Mouse (Mus musculus) kidney, adult 2 months (tissue): ENCODE data around the gene Blmh. TPM values are rescaled to one million over a fixed set of nuclear protein-coding genes. Genes with fewer than 3 reads are reported as not detected.
"Not testable (repeated sequence)": the region's sequence is repeated elsewhere in the genome, so short reads cannot be mapped to it uniquely, and the experiment has no call there.

Source experiments
- DNase-seq: peaks from one replicate; pipeline ENCODE4 v3.0.0; 2021
- H3K27ac ChIP-seq: fragments of 200-500 bp; 2 replicates; pipeline ENCODE4 v1.5.1; 2012; ENCODE audit warnings: low read depth, low read length, control low read depth, inconsistent platforms; ENCODE audit not compliant: insufficient read depth
- H3K27me3 ChIP-seq: fragments of 200-500 bp; replicated peaks from 2 replicates; pipeline ENCODE4 v1.6.1; 2012; ENCODE audit warnings: mild to moderate bottlenecking, moderate library complexity, low read length, inconsistent platforms; ENCODE audit not compliant: control insufficient read depth, insufficient read depth
- H3K36me3 ChIP-seq: fragments of 200-500 bp; 2 replicates; pipeline ENCODE4 v1.6.1; 2012; ENCODE audit warnings: mild to moderate bottlenecking, moderate library complexity, low read length, inconsistent platforms; ENCODE audit not compliant: control insufficient read depth, insufficient read depth
- H3K4me1 ChIP-seq: fragments of 200-500 bp; 2 replicates; pipeline ENCODE4 v1.6.1; 2011; ENCODE audit warnings: low read length; ENCODE audit not compliant: control insufficient read depth, insufficient read depth
- H3K4me3 ChIP-seq: fragments of 200-500 bp; 2 replicates; pipeline ENCODE4 v1.5.1; 2011; ENCODE audit warnings: mild to moderate bottlenecking, low read depth, low read length, control low read depth; ENCODE audit not compliant: insufficient read depth
- CTCF ChIP-seq: fragments of 200-500 bp; conservative IDR thresholded peaks from 2 replicates; pipeline ENCODE4 v1.5.1; 2011; ENCODE audit warnings: low read depth, mild to moderate bottlenecking, control low read depth, low read length, moderate library complexity, mixed read lengths; ENCODE audit not compliant: insufficient read depth, insufficient read length
- POLR2A ChIP-seq: fragments of 200-500 bp; IDR thresholded peaks from one replicate; pipeline ENCODE4 v1.6.1; 2011; ENCODE audit warnings: low read depth, low read length, control low read depth
- WGBS: fragments of 180-500 bp; shearing (Covaris S2); methylation state at CpG from one replicate; pipeline ENCODE4 v1.1.7; 2018; 5-methylcytosine and 5-hydroxymethylcytosine counted together
- polyA plus RNA-seq: library from polyadenylated mRNA; depleted of rRNA; stranded (reverse); fragments of >200 nt; gene quantifications from 2 replicates; pipeline ENCODE4 v1.2.3, GENCODE M21; 2012

Gene Blmh
- polyA plus RNA-seq, 1 experiment: 27.8 TPM

DNA sequence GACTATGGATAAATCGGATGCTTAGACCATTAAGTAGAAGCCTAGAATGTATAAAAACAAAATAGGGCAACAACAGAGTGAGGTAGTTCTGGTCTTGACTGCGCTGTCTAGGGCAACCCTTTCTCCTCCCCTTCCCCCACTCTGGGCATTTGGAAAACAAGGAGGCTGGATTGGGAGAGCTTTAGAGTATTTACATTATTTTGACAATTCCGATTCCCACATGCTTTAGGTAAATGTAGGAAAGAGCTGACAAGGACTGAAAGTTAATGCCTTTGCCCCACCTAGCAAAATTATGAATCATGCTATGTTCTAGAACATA is 7.4 kb upstream of the Blmh start:
- Histone ChIP-seq H3K4me1 (peaks cover 10% of the 10 kb centered on the region), H3K4me3 (no peak overlapping the region), H3K27ac (no peak overlapping the region), H3K27me3 (no peaks in the 10 kb centered on the region), H3K36me3 (no peaks in the 10 kb centered on the region)
- TF ChIP-seq CTCF: no peak
- no peak for TF ChIP-seq POLR2A
- WGBS: 63% methylated on average over 3 of the region's 3 CpGs
- DNase-seq: no peak

DNA sequence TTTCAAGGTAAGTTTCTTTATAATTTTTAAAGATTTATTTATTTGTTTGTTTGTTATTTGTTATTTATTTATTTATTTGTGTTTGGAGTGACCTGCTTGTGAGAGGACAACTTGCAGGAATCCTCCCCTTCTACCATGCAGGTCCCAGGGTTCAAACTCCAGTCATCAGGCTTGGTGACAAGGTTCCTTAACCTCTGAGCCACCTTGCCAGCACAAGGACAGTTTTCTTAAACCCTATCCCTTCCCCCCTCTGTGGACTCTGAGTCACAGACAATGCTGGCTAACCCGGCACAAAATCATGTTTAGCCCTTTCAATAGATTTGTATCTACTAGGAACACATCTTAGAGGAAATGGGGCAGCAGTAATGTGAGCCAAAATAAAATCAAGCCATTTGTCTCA is 4.0 kb upstream of the Blmh start:
- H3K27ac ChIP-seq: no peak overlapping the region
- 38% methylated on average over 1 of the region's 1 CpGs for WGBS
- H3K27me3 ChIP-seq: no peaks in the 10 kb centered on the region
- no peaks in the 10 kb centered on the region for H3K36me3 ChIP-seq
- H3K4me1 ChIP-seq: peaks cover 3% of the 10 kb centered on the region; the same call in 1 of the 2 replicates
- DNase-seq: peak; percentile 62
- TF ChIP-seq POLR2A (no peak), CTCF (no peak)
- no peak overlapping the region for H3K4me3 ChIP-seq

DNA sequence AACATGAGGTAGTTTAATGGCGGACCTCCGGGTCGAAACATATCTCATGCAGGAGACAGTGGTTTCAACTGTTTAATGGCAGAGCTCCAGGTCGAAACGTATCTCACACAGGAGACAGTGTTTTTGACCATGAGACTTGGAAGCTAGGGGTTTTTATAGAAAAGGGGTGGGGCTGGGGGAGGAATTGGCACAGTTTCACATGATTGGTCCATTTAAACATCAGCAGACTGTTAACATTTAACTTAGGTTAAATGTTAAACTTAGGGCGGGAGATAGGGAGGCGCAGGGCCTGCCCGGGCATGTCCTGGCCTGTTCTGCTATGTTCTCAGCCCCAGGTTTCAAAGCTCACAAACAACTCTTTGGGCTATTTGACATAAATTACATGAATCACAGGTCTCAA is 4.0 kb downstream of the Blmh start:
- not testable (repeated sequence) for H3K36me3 ChIP-seq, H3K4me1 ChIP-seq, H3K4me3 ChIP-seq, H3K27me3 ChIP-seq
- WGBS: 39% methylated on average over 8 of the region's 8 CpGs
- DNase-seq: peak; percentile 86
- peak overlapping the region; percentile 50; the same call in 1 of the 2 replicates for H3K27ac ChIP-seq

DNA sequence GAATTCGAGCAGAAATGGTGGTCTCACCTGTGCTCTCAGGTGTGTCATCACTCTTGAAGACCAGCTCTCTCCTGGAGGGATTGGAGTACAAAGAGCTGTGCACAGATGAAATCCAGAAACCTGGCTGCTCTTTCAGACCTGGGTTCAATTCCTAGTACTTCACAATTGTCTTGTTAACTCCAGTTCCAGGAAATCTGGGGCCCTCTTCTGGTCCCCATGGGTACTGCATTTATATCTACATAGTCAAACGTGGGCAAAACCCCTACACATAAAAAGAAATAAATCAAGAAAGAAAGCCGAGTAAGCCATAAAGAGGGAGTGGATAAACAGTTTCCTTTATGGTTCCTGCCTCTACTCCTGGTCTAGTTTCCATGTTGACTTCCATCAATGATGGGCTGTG is 8.6 kb downstream of the Blmh start:
- WGBS: 58% methylated on average over 3 of the region's 3 CpGs
- H3K4me1 ChIP-seq: peaks cover 4% of the 10 kb centered on the region; the same call in 1 of the 2 replicates
- H3K4me3 ChIP-seq: no peak overlapping the region
- no peak for DNase-seq
- H3K27me3 ChIP-seq: no peaks in the 10 kb centered on the region
- TF ChIP-seq CTCF (no peak), POLR2A (no peak)
- H3K27ac ChIP-seq: no peak overlapping the region
- no peaks in the 10 kb centered on the region for H3K36me3 ChIP-seq

DNA sequence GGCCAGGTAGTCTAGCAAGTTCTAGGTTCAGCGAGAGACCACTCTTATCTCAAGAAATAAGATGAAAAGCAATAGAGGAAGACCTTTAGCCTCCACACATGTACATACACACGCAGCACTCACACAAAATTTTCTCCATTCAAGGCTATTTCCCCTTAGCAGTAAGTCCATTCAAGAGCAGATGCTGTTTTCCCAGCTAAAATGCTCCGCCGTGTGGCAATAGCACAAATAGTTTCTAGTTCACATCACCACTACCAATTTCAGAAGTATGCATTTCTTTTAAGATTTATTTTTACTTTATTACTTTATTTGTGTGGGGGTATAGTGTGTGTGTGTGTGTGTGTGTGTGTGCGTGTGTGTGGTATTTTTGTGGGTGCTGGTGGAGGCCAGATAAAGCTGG is 12.0 kb downstream of the Blmh start:
- DNase-seq: no peak
- no peak overlapping the region for H3K27ac ChIP-seq
- H3K4me1 ChIP-seq: peaks cover 2% of the 10 kb centered on the region; the same call in 1 of the 2 replicates
- H3K36me3 ChIP-seq: no peaks in the 10 kb centered on the region
- TF ChIP-seq POLR2A (no peak), CTCF (no peak)
- WGBS: 68% methylated on average over 5 of the region's 5 CpGs
- no peak overlapping the region for H3K4me3 ChIP-seq
- H3K27me3 ChIP-seq: no peaks in the 10 kb centered on the region

DNA sequence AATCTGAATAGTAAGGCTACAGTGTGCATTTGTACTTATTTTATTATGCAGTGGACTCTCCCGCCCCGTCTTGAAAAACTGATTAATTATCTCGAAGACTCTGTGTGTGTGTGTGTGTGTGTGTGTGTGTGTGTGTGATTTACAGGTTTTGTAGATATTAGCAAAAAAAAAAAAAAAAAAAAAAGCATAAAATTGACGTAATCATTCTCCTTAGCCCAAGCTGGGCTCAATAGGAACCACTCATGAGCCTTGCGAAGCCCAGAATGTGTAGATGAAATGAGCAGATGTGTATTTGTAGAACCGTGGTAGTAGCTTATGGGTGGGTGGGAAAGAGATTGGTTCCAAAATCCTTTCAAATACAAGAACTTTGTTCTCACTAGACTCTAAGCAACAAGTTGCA is 20.2 kb downstream of the Blmh start:
- Histone ChIP-seq H3K4me3 (no peak overlapping the region), H3K4me1 (peaks cover 8% of the 10 kb centered on the region; the same call in 1 of the 2 replicates), H3K36me3 (no peaks in the 10 kb centered on the region), H3K27ac (peak overlapping the region; percentile 94), H3K27me3 (no peaks in the 10 kb centered on the region)
- TF ChIP-seq POLR2A (no peak), CTCF (no peak)
- no peak for DNase-seq
- WGBS: 71% methylated on average over 6 of the region's 6 CpGs

DNA sequence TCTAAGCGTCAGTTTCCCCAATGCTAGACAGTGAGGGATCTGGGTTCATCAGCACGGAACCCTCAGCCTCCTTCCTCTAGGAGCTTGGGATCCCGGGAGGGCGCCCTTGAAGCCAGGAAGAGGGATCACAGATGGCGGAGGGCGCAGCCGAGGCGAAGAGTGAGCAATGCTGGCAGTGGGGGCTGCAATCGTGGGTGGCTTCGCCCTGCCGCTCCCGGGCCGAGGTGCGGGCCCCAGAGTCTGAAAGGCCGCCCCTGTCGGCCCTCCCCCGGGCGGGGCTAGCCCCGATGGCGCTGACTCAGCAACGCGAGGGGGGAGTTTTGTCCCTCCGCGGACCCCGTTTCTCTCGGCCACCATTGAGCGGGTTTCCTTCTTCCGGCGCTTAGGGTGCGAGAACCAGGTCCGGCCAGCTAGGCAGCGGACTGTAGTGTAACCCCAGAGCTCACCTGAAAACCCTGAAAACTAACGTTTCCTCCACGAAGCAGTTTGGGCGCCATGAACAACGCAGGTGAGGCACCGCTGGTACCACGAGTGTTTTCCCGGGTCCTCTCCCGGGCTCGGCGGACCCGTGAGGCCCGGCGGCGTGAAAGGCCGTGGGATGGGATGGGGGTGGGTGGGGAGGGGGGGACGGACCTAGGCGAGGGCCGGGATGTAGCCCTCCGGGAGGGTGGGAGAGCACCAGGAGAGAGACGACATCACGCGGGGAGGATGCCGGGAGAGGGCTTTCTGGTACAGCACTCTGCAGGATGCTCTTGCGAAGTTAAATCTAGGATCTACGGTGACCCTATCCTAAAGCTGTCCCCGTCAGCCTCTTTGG is 21.0 kb downstream of the Blmh start:
- DNase-seq: peak; percentile 96
- H3K4me1 ChIP-seq: peaks cover 8% of the 10 kb centered on the region; the same call in 1 of the 2 replicates
- TF ChIP-seq CTCF (no peak), POLR2A (peak; percentile 56)
- H3K36me3 ChIP-seq: no peaks in the 10 kb centered on the region
- H3K27me3 ChIP-seq: no peaks in the 10 kb centered on the region
- H3K4me3 ChIP-seq: peak overlapping the region; percentile 77
- H3K27ac ChIP-seq: peak overlapping the region; percentile 94
- WGBS: 1% methylated on average over 56 of the region's 58 CpGs
